Comparison of ENCODE assay signal across 7 mouse cellular contexts in the genomic region with DNA sequence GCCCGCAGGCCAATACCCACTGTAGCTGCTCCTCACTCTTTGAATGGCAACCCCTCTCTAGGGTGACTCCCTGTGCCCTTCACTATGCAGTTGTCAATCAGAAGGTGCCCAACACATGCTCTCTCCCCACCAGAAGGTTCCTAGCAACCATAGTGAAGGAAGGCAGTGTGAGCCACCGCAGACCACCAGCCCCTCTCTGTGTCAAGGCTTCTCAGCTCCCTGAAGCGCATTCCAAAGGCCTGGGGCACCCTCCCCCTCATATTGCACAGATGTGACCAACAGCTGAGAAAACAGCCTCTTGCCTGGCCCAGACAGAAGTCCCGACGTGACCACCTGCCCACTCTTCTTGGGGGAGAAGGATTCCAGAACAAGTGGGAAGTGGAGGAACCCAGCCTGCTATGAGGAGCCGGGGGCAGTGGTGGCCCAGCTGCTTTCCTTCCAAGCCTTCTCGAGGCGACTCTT. TPM values are rescaled to one million over a fixed set of nuclear protein-coding genes. Genes with fewer than 3 reads are reported as not detected.
A peak's percentile ranks its signal among the peaks of the same experiment; 100 is the strongest.
DNase-seq lines count a peak whose midpoint lies in the region; ATAC-seq and TF ChIP-seq lines count a peak whose summit lies in the region.

No protein-coding gene starts in this region.

- no peaks in the 10 kb centered on the region for H3K9me3 ChIP-seq in ES-E14 (ENCODE audit: control insufficient read depth, insufficient read depth, low read depth, low read length)
- H3K9me3 ChIP-seq in heart, postnatal 0 days (replicated peaks; ENCODE audit: control insufficient read depth, low read length), result no peaks in the 10 kb centered on the region

- H3K79me3 ChIP-seq in C2C12 (ENCODE audit: low read depth), result peaks cover 48% of the 10 kb centered on the region

- WGBS in heart, postnatal 0 days, result 40% methylated on average over 8 of the region's 8 CpGs

- TF ChIP-seq EP300 in heart, postnatal 0 days (IDR thresholded peaks at IDR 0.05; ENCODE audit: low read depth), result no peak

- in situ Hi-C loops in ES-E14 (cut with MboI; ENCODE audit: low sequenced_read_pairs in 2 of 2, unreplicated experiment in 2 of 2), result no loop called here

- peak overlapping the region; percentile 85 for H3ac ChIP-seq in C2C12 (ENCODE audit: control insufficient read depth, insufficient read length, low read depth)

- H3K27ac ChIP-seq in ES-E14 (ENCODE audit: insufficient read depth, low read depth, low read length, poor library complexity, severe bottlenecking), result no peak overlapping the region
- peak overlapping the region; percentile 6; the same call in 1 of the 2 replicates for H3K27ac ChIP-seq in heart, postnatal 0 days (ENCODE audit: low read depth)

- H3K9ac ChIP-seq in ES-E14 (ENCODE audit: insufficient read depth, low read depth, low read length, poor library complexity, severe bottlenecking), result 0 out of 2 replicates have a peak overlapping the region, but pooled peaks have one; percentile 13
- H3K9ac ChIP-seq in heart, postnatal 0 days (replicated peaks; ENCODE audit: low read depth, low read length), result peak overlapping the region; percentile 66

- peak overlapping the region; percentile 73 for H3K4me2 ChIP-seq in heart, postnatal 0 days (ENCODE audit: low read depth, low read length)

- peaks cover 42% of the 10 kb centered on the region for H3K36me3 ChIP-seq in C2C12 (ENCODE audit: control insufficient read depth, insufficient read depth)
- H3K36me3 ChIP-seq in ES-E14 (ENCODE audit: control insufficient read depth, insufficient read depth, low read length, poor library complexity, severe bottlenecking), result no peaks in the 10 kb centered on the region
- no peaks in the 10 kb centered on the region for H3K36me3 ChIP-seq in heart, postnatal 0 days (replicated peaks; ENCODE audit: control insufficient read depth, insufficient read depth, low read length)

- DNase-seq in ES-E14 (ENCODE audit: low read depth, low spot score), result no peak
- no peak for DNase-seq in heart, postnatal 0 days (ENCODE audit: low spot score)
- DNase-seq in mesoderm, embryonic 11.5 days (ENCODE audit: low read depth, low spot score), result peak; percentile 77
- no peak for DNase-seq in layer of hippocampus, adult 8-10 months (ENCODE audit: low spot score in 2 of 2)
- DNase-seq in urinary bladder, postnatal 4 days (ENCODE audit: low spot score in 2 of 2), result no peak

- ATAC-seq in heart, postnatal 0 days (ENCODE audit: insufficient read depth, low read depth), result no peak
- no peak for ATAC-seq in erythroid progenitor cell, adult 5-6 weeks (replicated peaks; ENCODE audit: low FRiP score, poor library complexity, severe bottlenecking)

- H3K4me3 ChIP-seq in C2C12 (ENCODE audit: insufficient read depth, poor library complexity, severe bottlenecking) (peak overlapping the region; percentile 72), ES-E14 (ENCODE audit: insufficient read depth in 1 of 2, low read depth in 1 of 2, low read length in 2 of 2, poor library complexity in 1 of 2, severe bottlenecking in 1 of 2) (peak overlapping the region; percentile 18 to 68; a peak in 3 of 4 replicates)
- peak overlapping the region; percentile 59 for H3K4me3 ChIP-seq in heart, postnatal 0 days (ENCODE audit: low read depth, low read length)

- peaks cover 57% of the 10 kb centered on the region for H3K79me2 ChIP-seq in C2C12 (ENCODE audit: control insufficient read depth, insufficient read depth)

- H3K4me1 ChIP-seq in ES-E14 (ENCODE audit: control insufficient read depth in 2 of 2, insufficient read depth in 2 of 2, low read length in 2 of 2, poor library complexity in 1 of 2), result peaks cover 7 to 19% of the 10 kb centered on the region in 2 experiments; a peak in 3 of 4 replicates
- H3K4me1 ChIP-seq in heart, postnatal 0 days (ENCODE audit: control insufficient read depth, insufficient read depth), result 0 out of 2 replicates have a peak, but pooled peaks cover 11% of the 10 kb centered on the region

- no peaks in the 10 kb centered on the region for H3K27me3 ChIP-seq in C2C12 (ENCODE audit: control insufficient read depth, insufficient read depth, insufficient read length)
- peaks cover 32% of the 10 kb centered on the region for H3K27me3 ChIP-seq in heart, postnatal 0 days (ENCODE audit: control insufficient read depth, insufficient read depth, low read length)

- no peak for TF ChIP-seq CTCF in C2C12 (IDR thresholded peaks at IDR 0.05; ENCODE audit: control insufficient read depth, insufficient read depth, insufficient read length)
- no peak for TF ChIP-seq CTCF in heart, postnatal 0 days (IDR thresholded peaks at IDR 0.05; ENCODE audit: low read depth)

TF ChIP-seq in C2C12, 6 proteins besides CTCF, POLR2A, EP300 and RAD21:
- TF ChIP-seq FOSL1 (IDR thresholded peaks at IDR 0.05; ENCODE audit: insufficient read depth, low read length, poor library complexity, severe bottlenecking) (no peak), MAX (IDR thresholded peaks at IDR 0.05) (no peak), MYOD1 (IDR thresholded peaks at IDR 0.05; ENCODE audit: control insufficient read depth, insufficient read length, low read depth) (peak; percentile 76), CEBPB (IDR thresholded peaks at IDR 0.05; ENCODE audit: low read depth) (no peak)

TF ChIP-seq in ES-E14, 5 proteins besides CTCF, POLR2A, EP300 and RAD21:
- TF ChIP-seq CHD2 (IDR thresholded peaks at IDR 0.05; ENCODE audit: low read depth, low read length), result no peak
- no peak for TF ChIP-seq MAFK (IDR thresholded peaks at IDR 0.05; ENCODE audit: insufficient read depth, low read depth, low read length)
- no peak for TF ChIP-seq ZNF384 (IDR thresholded peaks at IDR 0.05; ENCODE audit: low read depth, low read length)
- no peak for TF ChIP-seq HCFC1 (IDR thresholded peaks at IDR 0.05; ENCODE audit: borderline replicate concordance, insufficient read depth, low read length)
- TF ChIP-seq ZC3H11A (IDR thresholded peaks at IDR 0.05; ENCODE audit: borderline replicate concordance, low read depth, low read length), result no peak

RNA-seq across cellular contexts. Expression of a gene that starts 1.4 kb away (rescaled TPM):
- 158 TPM for polyA plus RNA-seq in C2C12 (2012; fragmentation: generic; extraction: Trizol)
- total RNA-seq in ES-E14 (2012; rRNA removed), result 22.3 and 29.4 TPM in 2 replicates
- total RNA-seq in heart, postnatal 0 days (2014; rRNA removed; ENCODE audit: low replicate concordance), result 17.2 and 35.7 TPM in 2 replicates
- polyA plus RNA-seq in heart, postnatal 0 days (2015; fragmentation: Nextera tagmentation; extraction: Ambion mirVana), result 9.1 and 9.9 TPM in 2 replicates
- 1 to 10 TPM; 4.9 to 6.5 (median 5.5) TPM for total RNA-seq in layer of hippocampus, adult 8-10 months (2022)
- total RNA-seq in erythroid progenitor cell, adult 5-6 weeks (2015; ENCODE audit: low replicate concordance), result not detected in 2 replicates
- total RNA-seq in erythroid progenitor cell, adult 5-6 weeks (2017; ENCODE audit: low replicate concordance), result not detected in 2 replicates

RNA-seq across cellular contexts. Expression of a gene that starts 23.8 kb away (rescaled TPM):
- 14.4 TPM for polyA plus RNA-seq in C2C12 (2012; fragmentation: generic; extraction: Trizol)
- total RNA-seq in ES-E14 (2012; rRNA removed), result 9.4 and 19.7 TPM in 2 replicates
- 0.53 TPM in 1 of 2 replicates, not detected in the other for total RNA-seq in heart, postnatal 0 days (2014; rRNA removed; ENCODE audit: low replicate concordance)
- 0.37 and 0.62 TPM in 2 replicates for polyA plus RNA-seq in heart, postnatal 0 days (2015; fragmentation: Nextera tagmentation; extraction: Ambion mirVana)
- total RNA-seq in layer of hippocampus, adult 8-10 months (2022), result 1 to 10 TPM; 3.9 to 5.9 (median 4.7) TPM
- not detected in 2 replicates for total RNA-seq in erythroid progenitor cell, adult 5-6 weeks (2015; ENCODE audit: low replicate concordance)
- not detected in 2 replicates for total RNA-seq in erythroid progenitor cell, adult 5-6 weeks (2017; ENCODE audit: low replicate concordance)

RNA-seq across cellular contexts. Expression of a gene that starts 27.8 kb away (rescaled TPM):
- 0.15 TPM for polyA plus RNA-seq in C2C12 (2012; fragmentation: generic; extraction: Trizol)
- total RNA-seq in ES-E14 (2012; rRNA removed), result 1.4 and 2.6 TPM in 2 replicates
- not detected in 2 replicates for total RNA-seq in heart, postnatal 0 days (2014; rRNA removed; ENCODE audit: low replicate concordance)
- 0.04 TPM in 1 of 2 replicates, not detected in the other for polyA plus RNA-seq in heart, postnatal 0 days (2015; fragmentation: Nextera tagmentation; extraction: Ambion mirVana)
- 100 to 1,000 TPM; 257 to 304 (median 278) TPM for total RNA-seq in layer of hippocampus, adult 8-10 months (2022)
- not detected in 2 replicates for total RNA-seq in erythroid progenitor cell, adult 5-6 weeks (2015; ENCODE audit: low replicate concordance)
- not detected in 2 replicates for total RNA-seq in erythroid progenitor cell, adult 5-6 weeks (2017; ENCODE audit: low replicate concordance)

RNA-seq across cellular contexts. Expression of a gene that starts 41.7 kb away (rescaled TPM):
- polyA plus RNA-seq in C2C12 (2012; fragmentation: generic; extraction: Trizol), result 7.1 TPM
- total RNA-seq in ES-E14 (2012; rRNA removed), result 22.0 and 25.5 TPM in 2 replicates
- total RNA-seq in heart, postnatal 0 days (2014; rRNA removed; ENCODE audit: low replicate concordance), result 14.5 and 56.8 TPM in 2 replicates
- 7.9 and 8.0 TPM in 2 replicates for polyA plus RNA-seq in heart, postnatal 0 days (2015; fragmentation: Nextera tagmentation; extraction: Ambion mirVana)
- 10 to 100 TPM; 25.2 to 31.5 (median 26.2) TPM for total RNA-seq in layer of hippocampus, adult 8-10 months (2022)
- 2.5 and 5.0 TPM in 2 replicates for total RNA-seq in erythroid progenitor cell, adult 5-6 weeks (2015; ENCODE audit: low replicate concordance)
- 4.9 and 5.3 TPM in 2 replicates for total RNA-seq in erythroid progenitor cell, adult 5-6 weeks (2017; ENCODE audit: low replicate concordance)

RNA-seq across cellular contexts. Expression of a gene that starts 42.1 kb away (rescaled TPM):
- 25.0 TPM for polyA plus RNA-seq in C2C12 (2012; fragmentation: generic; extraction: Trizol)
- 33.6 and 40.1 TPM in 2 replicates for total RNA-seq in ES-E14 (2012; rRNA removed)
- total RNA-seq in heart, postnatal 0 days (2014; rRNA removed; ENCODE audit: low replicate concordance), result 8.2 and 24.0 TPM in 2 replicates
- 14.2 and 16.2 TPM in 2 replicates for polyA plus RNA-seq in heart, postnatal 0 days (2015; fragmentation: Nextera tagmentation; extraction: Ambion mirVana)
- 10 to 100 TPM; 12.7 to 16.1 (median 15.1) TPM for total RNA-seq in layer of hippocampus, adult 8-10 months (2022)
- total RNA-seq in erythroid progenitor cell, adult 5-6 weeks (2015; ENCODE audit: low replicate concordance), result 13.3 and 16.8 TPM in 2 replicates
- 11.6 and 11.7 TPM in 2 replicates for total RNA-seq in erythroid progenitor cell, adult 5-6 weeks (2017; ENCODE audit: low replicate concordance)

Comparison
In these comparisons a context has a peak if more than half of its experiments do, and no peak if none do; other contexts are left out.
1. RNA of a gene that starts 1.4 kb away (total RNA-seq): 17.2 to 35.7 TPM in heart, postnatal 0 days, 22.3 to 29.4 TPM in ES-E14 and 4.9 to 6.5 TPM in layer of hippocampus, adult 8-10 months; not detected in erythroid progenitor cell, adult 5-6 weeks; every median in the first group is over 4 times any median in the second.
2. RNA of a gene that starts 27.8 kb away (total RNA-seq): 257 to 304 TPM in layer of hippocampus, adult 8-10 months; 1.4 to 2.6 TPM in ES-E14, not detected in heart, postnatal 0 days and not detected in erythroid progenitor cell, adult 5-6 weeks; every median in the first group is over 10 times any median in the second.
3. Peak in every context shown above with its lines, with median percentiles within 50 percentile points of each other: H3K4me3 ChIP-seq.